Mouse (Mus musculus) erythroid progenitor cell, adult 5-6 weeks (primary cell): Measurements from ENCODE around the gene Ddx4. TPM values are rescaled to one million over a fixed set of nuclear protein-coding genes. Genes with fewer than 3 reads are reported as not detected.

Experiments used
- ATAC-seq: replicated peaks from 2 replicates; pipeline ENCODE4 v1.8.0; 2016; ENCODE audit warnings: moderate number of reproducible peaks, mild to moderate bottlenecking, moderate TSS enrichment, inconsistent platforms; ENCODE audit not compliant: poor library complexity, low FRiP score, severe bottlenecking
- total RNA-seq, 2 experiments: library from RNA; stranded (forward) in 1 of 2; stranded (reverse) in 1 of 2; fragments of 150-400 nt in 1 of 2; fragments of 186-747, 209-891 nt in 1 of 2; gene quantifications; 2 replicates each; pipeline versions ENCODE4 v1.2.3 to v1.2.4; 2015 to 2017; ENCODE audit warnings: low replicate concordance in 2 of 2

Ddx4 gene
- 0.72 and 2.1 TPM in 2 replicates for total RNA-seq (2015; ENCODE audit: low replicate concordance)
- total RNA-seq (2017; ENCODE audit: low replicate concordance), result 1.9 and 2.3 TPM in 2 replicates

GRCm38 (mm10) chr13:112652205-112652604 lies at the start of gene Ddx4:
Gene Ddx4, minus strand, starts transcription at chr13:112652475.
- no peak for ATAC-seq

- ATAC-seq, result no peak
Observed at GRCm38 (mm10) chr13:112701256-112701655, 49.0 kb upstream of the Ddx4 start.

- ATAC-seq, result no peak
Observed at GRCm38 (mm10) chr13:112695526-112696240, 43.4 kb upstream of the Ddx4 start.

- ATAC-seq, result peak; percentile 76
Observed at GRCm38 (mm10) chr13:112692870-112693553, 40.7 kb upstream of the Ddx4 start.

- no peak for ATAC-seq
Observed at GRCm38 (mm10) chr13:112686155-112686554, 33.9 kb upstream of the Ddx4 start.

- ATAC-seq, result no peak
Observed at GRCm38 (mm10) chr13:112683970-112684369, 31.7 kb upstream of the Ddx4 start.

- ATAC-seq, result no peak
Observed at GRCm38 (mm10) chr13:112683312-112683711, 31.0 kb upstream of the Ddx4 start.

GRCm38 (mm10) chr13:112678154-112678553 lies 25.9 kb upstream of the Ddx4 start:
- ATAC-seq, result peak; percentile 62

GRCm38 (mm10) chr13:112673899-112674447 lies 21.7 kb upstream of the Ddx4 start:
- ATAC-seq, result peak; percentile 86

GRCm38 (mm10) chr13:112672797-112673196 lies 20.5 kb upstream of the Ddx4 start:
- ATAC-seq, result no peak

- ATAC-seq, result no peak
Observed at GRCm38 (mm10) chr13:112671708-112672107, 19.4 kb upstream of the Ddx4 start.

GRCm38 (mm10) chr13:112667215-112667614 lies 14.9 kb upstream of the Ddx4 start:
- ATAC-seq, result no peak

- ATAC-seq, result no peak
Observed at GRCm38 (mm10) chr13:112666433-112667024, 14.3 kb upstream of the Ddx4 start.

- ATAC-seq, result no peak
Observed at GRCm38 (mm10) chr13:112661687-112662086, 9.4 kb upstream of the Ddx4 start.

GRCm38 (mm10) chr13:112660574-112661381 lies 8.5 kb upstream of the Ddx4 start, which contains the start of gene Slc38a9:
Gene Slc38a9, plus strand, starts transcription at chr13:112660751.
- ATAC-seq, result peak; percentile 98

GRCm38 (mm10) chr13:112659986-112660573 lies 7.8 kb upstream of the Ddx4 start:
- peak; percentile 33; the same call in 1 of the 2 replicates for ATAC-seq

GRCm38 (mm10) chr13:112651183-112651582 lies 1.1 kb downstream of the Ddx4 start:
- no peak for ATAC-seq

GRCm38 (mm10) chr13:112645529-112646186 lies 6.6 kb downstream of the Ddx4 start:
- peak; percentile 61 for ATAC-seq

GRCm38 (mm10) chr13:112644996-112645395 lies 7.3 kb downstream of the Ddx4 start:
- ATAC-seq, result no peak
